Mouse (Mus musculus): ENCODE data around the gene Banp.

The Banp gene

GRCm38 (mm10) chr8:121949941-121950748 is 595 bp downstream of the Banp start:
- in situ Hi-C loops (cut with MseI, MboI), result no loop called here

GRCm38 (mm10) chr8:121950749-121951655 is 1.5 kb downstream of the Banp start:
- in situ Hi-C loops (cut with MseI, MboI), result no loop called here

- in situ Hi-C loops (cut with MseI, MboI), result no loop called here
Measured at GRCm38 (mm10) chr8:121951656-121952009, 2.1 kb downstream of the Banp start.

DNA sequence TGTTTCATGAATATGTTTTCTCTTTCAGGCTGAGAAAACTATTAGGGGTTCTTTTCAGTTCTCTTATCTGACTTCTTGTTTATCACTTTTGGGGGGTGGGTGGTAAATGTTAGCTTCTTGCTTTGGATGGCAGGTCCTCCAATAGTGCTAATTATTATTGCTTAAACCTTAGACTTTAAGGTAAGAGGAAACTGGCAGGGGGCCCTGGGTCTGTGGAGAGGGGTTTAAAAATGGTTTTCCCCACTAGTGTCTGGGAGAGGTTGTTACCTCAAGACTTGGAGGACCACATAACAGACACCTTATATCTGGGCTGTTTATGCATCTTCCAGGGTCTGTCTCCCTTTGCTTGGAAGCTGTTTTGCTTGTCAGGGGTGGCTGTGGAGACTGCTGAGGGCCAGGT is 2.6 kb downstream of the Banp start:
- in situ Hi-C loops (cut with MseI, MboI), result no loop called here

GRCm38 (mm10) chr8:121952800-121953199 is 3.2 kb downstream of the Banp start:
- in situ Hi-C loops (cut with MseI, MboI), result no loop called here

DNA sequence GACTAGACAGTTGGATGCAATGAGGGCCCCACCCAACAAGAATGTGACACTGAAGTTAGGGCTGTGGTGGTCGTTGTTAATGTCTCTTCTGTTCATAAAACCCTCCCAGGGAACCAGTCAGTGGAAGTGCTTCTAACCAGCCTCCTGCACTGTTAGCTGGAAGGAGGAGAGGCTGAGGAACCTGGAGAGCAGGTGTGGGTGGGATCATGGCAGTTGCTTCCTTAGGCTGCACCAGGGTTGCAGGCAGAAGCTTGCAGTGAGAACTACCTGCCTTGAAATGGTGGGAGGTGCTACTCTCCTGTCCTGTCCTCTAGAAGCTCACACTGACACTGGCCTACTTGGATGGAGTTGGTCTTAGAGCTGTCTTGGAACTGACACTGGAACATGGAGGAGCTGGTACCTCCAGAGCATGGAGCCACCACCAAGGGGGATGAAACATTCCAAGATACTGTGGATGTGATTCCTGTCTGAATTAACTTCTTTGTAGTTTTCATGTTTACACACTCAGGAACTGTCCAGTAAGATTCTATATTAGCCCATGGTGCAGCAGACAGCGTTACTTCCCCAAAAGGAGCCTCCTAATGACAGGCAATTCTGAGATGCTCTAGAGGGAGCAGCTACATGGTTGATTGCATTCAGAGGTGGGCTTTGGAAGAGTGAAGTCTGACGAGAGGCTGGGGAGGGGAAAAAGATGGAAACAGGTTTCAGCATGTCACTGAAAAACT is 4.4 kb downstream of the Banp start:
- in situ Hi-C loops (cut with MseI, MboI), result no loop called here

GRCm38 (mm10) chr8:121954981-121955555 is 5.5 kb downstream of the Banp start:
- in situ Hi-C loops (cut with MseI, MboI), result no loop called here

- in situ Hi-C loops (cut with MseI, MboI), result no loop called here
Measured at GRCm38 (mm10) chr8:121955825-121956500, 6.4 kb downstream of the Banp start.

DNA sequence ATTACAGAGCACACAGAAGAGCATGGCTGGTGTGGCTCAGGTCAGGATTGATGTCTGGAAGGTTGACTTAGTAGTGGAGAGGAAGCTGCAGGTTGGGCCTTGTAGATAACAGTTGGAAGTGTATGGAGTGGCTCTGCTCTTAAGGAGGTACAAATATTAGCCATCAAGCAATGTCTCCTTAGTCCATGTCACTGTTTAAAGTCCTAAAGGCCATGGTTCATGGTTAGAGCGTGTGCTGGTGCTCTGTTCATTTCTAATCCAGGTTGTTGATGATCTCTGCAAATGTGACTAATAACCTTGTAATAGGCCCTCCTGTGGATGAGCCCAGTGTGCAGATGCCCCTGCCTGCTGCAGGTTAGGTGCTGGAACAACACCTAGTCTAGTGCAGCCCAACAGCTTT is 8.8 kb downstream of the Banp start:
- in situ Hi-C loops (cut with MseI, MboI), result no loop called here

DNA sequence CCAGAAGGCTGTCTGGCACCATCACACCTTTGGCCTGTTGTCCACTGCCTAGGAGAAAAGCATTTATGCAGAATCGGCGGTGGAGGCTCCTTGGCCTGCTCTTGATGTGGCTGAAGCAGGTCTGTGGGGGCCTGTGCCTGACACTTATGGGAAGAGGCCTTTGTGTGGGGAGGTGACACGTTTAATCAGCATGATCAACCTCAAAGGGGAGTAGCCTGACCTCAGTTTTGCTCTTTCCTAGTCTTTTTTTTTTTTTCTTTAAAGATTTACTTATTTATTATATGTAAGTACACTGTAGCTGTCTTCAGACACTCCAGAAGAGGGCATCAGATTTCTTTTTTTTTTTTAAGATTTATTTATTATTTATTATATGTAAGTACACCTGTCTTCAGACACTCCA is 13.3 kb downstream of the Banp start:
- in situ Hi-C loops (cut with MseI, MboI), result no loop called here

DNA sequence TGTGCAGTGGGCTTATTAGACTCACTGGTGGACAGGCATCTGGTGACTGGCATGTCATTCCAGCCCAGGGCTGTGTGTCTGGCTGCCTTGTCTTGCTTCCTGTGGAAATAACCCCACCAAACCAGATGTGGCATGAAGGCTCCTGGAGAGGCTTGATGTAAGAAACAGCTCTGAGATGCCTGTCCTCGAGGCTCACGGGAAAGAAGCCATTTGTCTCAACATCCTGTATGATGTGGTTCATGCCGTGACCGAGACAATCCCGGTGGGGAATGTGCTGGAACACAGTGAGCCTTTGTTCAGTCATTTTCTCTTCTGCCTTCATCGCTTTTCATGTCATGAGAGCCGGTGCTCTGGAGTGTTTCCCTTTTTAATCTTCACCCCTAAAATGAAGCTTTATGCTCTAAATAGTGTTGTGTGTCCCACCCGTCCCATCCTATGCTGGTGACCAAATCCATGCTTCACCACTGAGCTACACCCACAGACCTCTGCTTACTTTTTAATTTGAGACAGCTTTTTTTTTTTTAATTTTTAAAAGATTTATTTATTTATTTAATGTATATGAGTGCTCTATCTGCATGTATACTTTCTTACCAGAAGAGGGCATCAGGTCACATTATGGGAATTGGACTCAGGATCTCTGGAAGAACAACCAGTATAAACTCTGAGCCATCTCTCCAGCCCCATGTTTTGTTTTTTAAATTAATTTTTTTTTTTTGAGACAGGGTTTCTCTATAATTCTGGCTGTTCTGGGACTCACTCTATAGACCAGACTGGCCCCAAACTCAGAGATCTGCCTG is 15.4 kb downstream of the Banp start:
- in situ Hi-C loops (cut with MseI, MboI), result no loop called here

DNA sequence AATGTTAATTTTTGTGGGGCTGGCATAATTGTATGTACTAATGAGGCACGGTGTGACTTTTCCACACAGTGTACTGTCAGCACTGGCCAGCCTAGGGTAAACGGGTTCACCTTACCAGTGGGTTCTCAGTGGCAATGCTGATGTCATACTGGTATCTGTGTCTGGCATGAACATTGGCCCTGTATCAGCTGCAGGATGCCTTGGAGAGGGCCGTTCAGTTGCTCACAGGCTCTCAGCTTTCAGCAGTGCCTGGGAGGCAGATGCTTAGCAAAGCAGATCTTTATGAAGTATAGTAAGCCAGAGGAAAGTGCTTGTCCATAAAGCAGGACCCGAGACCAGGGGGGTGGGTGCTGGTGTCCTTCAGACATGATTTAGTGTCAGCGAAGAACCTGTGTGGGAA is 16.6 kb downstream of the Banp start:
- in situ Hi-C loops (cut with MseI, MboI), result no loop called here

DNA sequence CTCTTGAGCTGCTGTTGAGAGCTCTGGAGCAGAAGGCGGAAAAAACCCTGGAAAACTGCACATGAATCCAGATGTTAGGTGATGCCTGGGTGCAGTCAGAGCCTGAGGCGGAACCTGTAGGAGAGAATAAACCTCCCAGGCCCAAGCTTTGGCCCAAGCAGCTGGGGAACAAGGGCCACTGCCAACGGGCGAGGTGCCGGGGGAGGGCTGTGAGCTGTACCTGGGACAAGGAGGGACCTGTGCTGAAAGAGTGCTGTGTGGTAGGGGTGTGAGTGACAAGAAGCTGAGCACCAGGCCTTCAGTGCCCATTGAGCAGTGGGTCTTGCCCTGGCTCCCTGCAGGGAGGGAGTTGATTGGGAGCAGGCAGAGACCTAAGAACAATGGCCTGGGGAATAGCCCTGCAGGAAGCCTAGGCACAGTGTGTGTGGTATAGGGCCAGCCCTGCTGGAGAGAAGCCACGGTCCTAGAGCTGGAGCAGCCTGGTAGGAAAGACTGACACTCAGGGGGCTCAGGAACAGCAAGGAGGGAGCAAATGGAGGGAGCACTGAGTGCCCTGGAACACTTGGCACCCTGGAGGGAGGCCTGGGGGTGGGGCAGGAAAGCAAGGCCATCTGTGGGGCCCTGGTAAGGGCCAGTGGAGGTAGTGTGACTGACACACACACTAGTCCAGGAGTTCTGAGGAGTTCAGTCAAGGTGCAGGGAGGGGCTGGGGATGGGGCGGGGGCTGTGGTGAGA is 17.3 kb downstream of the Banp start:
- in situ Hi-C loops (cut with MseI, MboI), result no loop called here

DNA sequence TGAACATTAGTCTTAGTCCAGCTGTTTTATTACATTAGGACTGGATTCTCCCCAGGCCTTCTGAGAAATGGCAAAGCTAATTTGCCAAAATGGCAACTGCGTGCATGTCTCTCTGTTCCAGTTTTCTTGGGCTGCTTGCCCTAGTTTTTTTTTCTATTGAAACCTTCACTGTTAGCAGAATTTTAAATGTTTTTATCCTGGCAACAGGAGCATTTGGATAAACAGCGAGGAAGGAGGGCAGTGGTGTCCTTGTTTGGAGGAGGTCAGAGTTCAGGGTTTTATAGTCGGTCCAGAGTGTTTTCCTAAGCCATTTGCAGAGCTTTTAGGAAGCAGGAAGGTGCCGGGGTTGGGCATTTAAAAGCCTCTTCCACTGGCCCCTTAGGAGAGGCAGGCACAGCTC is 18.4 kb downstream of the Banp start:
- in situ Hi-C loops (cut with MseI, MboI), result no loop called here

- in situ Hi-C loops (cut with MseI, MboI), result no loop called here
Measured at GRCm38 (mm10) chr8:121968542-121968941, 19.0 kb downstream of the Banp start.

- in situ Hi-C loops (cut with MseI, MboI), result no loop called here
Measured at GRCm38 (mm10) chr8:121970225-121970624, 20.7 kb downstream of the Banp start.

GRCm38 (mm10) chr8:121971488-121972058 is 22.0 kb downstream of the Banp start:
- in situ Hi-C loops (cut with MseI, MboI), result no loop called here

DNA sequence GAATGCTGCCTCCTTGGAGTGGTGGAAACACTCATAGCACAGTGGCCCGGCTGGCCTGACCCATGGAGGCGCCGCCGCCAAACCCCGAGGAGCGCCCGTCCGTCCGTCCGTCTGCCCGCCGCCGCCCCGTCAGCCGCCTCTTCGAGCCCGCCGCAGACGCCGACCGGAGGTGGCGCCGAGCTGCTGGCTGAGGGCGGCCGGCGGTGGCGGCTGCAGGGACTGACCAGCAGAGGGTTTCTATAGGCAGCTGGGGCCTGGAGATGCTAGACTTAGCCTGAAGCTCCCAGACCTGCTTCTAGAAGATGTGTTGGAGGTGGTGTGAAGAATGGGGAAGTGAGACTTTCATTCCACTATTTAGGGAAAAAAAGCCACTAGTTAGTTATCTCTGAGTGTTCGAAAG is 24.4 kb downstream of the Banp start:
- in situ Hi-C loops (cut with MseI, MboI), result no loop called here
